Mouse (Mus musculus) hindbrain, embryonic 14.5 days (tissue): ENCODE data around the gene Rnf133. TPM values are rescaled to one million over a fixed set of nuclear protein-coding genes. Genes with fewer than 3 reads are reported as not detected.

Source experiments
- polyA plus RNA-seq: library from polyadenylated mRNA; unstranded; fragments of >200 nt; fragmentation: Nextera tagmentation; extraction: Ambion mirVana; gene quantifications from 2 replicates; pipeline ENCODE4 v1.2.1, GENCODE M21; 2014

The Rnf133 gene
- polyA plus RNA-seq, 1 experiment from 2014 or later = not detected

Other genes with a start within 250 kb of the Rnf133 start
- 0.22 TPM in 1 of 2 replicates, not detected in the other for gene Rnf148, start 4.8 kb upstream of the Rnf133 start, polyA plus RNA-seq
- 12.6 and 15.8 TPM in 2 replicates for gene Cadps2, start 189.1 kb upstream of the Rnf133 start, polyA plus RNA-seq